Mouse (Mus musculus): ENCODE measurements around the gene C9orf72. TPM values are rescaled to one million over a fixed set of nuclear protein-coding genes. Genes with fewer than 3 reads are reported as not detected.

The C9orf72 gene
- 5.9 and 12.6 TPM in 2 replicates for polyA plus RNA-seq (2015; fragmentation: Nextera tagmentation; extraction: Ambion mirVana)

GRCm38 (mm10) chr4:35225734-35226495 lies at the start of gene C9orf72:
TSS of gene C9orf72 (minus strand) at chr4:35226175.

GRCm38 (mm10) chr4:35156751-35157611 lies 69.0 kb downstream of the C9orf72 start, which contains the start of gene Mob3b:
TSS of gene Mob3b (minus strand) at chr4:35157484.

GRCm38 (mm10) chr4:35151756-35152155 lies 74.2 kb downstream of the C9orf72 start, which contains the start of gene Ifnk:
TSS of gene Ifnk (plus strand) at chr4:35152056.

Other genes with a start within 250 kb of the C9orf72 start
- gene Ifnk, start 74.1 kb downstream of the C9orf72 start, polyA plus RNA-seq (2015; fragmentation: Nextera tagmentation; extraction: Ambion mirVana), result not detected in 2 replicates
- 1.1 and 2.5 TPM in 2 replicates for gene Mob3b, start 68.7 kb downstream of the C9orf72 start, polyA plus RNA-seq (2015; fragmentation: Nextera tagmentation; extraction: Ambion mirVana)

Data from skeletal muscle tissue, postnatal 0 days (tissue).